Mouse (Mus musculus) mouse trophoblast stem cell (cell line): Measurements from ENCODE around the gene Gm9945.

Experiments used
- in situ Hi-C, 2 experiments: fragments of 300-500 bp; cut with MseI, MboI; formaldehyde crosslinking; loops; 2 replicates in 1 of 2; 3 replicates in 1 of 2; pipeline ENCODE4 v1.15.1; 2025

Gene Gm9945

GRCm38 (mm10) chr11:53493243-53493955 lies 13.4 kb downstream of the Gm9945 start:
- in situ Hi-C loops: no loop called here

GRCm38 (mm10) chr11:53495417-53495816 lies 15.5 kb downstream of the Gm9945 start:
- in situ Hi-C loops: no loop called here

GRCm38 (mm10) chr11:53496946-53497345 lies 17.0 kb downstream of the Gm9945 start:
- in situ Hi-C loops: no loop called here

GRCm38 (mm10) chr11:53500569-53500968 lies 20.6 kb downstream of the Gm9945 start:
- in situ Hi-C loops: no loop called here

DNA sequence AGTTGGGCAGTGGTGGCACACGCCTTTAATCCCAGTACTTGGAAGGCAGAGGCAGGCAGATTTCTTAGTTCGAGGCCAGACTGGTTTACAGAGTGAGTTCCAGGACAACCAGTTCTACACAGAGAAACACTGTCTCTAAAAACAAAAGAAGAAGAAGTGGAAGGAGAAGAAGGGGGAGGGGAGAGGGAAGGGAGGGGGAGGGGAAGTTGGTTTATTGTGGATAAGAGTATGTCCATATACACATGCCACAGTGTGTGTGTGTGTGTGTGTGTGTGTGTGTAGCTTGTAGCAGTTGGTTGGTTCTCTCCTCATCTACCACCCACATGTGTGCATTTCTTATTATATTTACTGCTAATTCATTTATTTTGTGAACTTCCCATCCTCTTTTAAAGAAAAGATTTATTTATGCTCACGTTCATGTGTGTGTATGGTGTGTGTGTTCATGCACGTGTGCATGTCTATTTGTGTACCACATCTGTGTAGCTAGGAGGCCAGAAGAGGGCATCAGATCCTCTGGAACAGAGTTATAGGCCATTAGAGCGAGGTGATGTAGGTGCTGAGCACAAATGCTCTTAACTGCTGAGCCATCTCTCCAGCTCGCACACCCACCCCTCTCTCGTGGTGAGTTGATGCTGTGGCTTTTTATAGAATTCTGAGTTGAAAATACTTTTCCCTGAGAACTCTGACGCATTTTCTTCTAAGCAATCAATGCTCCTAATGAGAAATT lies 22.2 kb downstream of the Gm9945 start:
- in situ Hi-C loops: no loop called here

- in situ Hi-C loops: no loop called here
Measured at GRCm38 (mm10) chr11:53503738-53504137, 23.8 kb downstream of the Gm9945 start.

DNA sequence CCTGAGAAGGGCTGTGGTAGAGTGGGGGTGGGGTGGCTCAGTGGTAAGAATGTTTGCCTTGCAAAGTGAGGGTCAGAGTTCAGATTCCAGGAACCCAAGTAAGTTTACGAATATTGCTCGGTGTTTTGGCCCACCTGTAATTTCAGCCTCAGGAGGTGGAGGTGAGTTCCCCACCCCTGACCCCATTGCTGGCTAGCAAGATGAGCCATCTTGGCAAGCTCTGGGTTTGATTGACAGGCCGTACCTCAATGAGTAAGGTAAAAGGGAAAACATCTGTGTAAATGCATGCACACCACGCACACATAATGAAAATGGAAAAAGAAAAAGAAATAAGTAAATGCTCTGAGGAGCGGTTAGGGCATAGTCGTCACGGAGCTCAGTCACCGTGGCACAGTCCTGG lies 24.4 kb downstream of the Gm9945 start:
- in situ Hi-C loops: no loop called here

- in situ Hi-C loops: no loop called here
Measured at GRCm38 (mm10) chr11:53505026-53505663, 25.2 kb downstream of the Gm9945 start.

GRCm38 (mm10) chr11:53507098-53507805 lies 27.3 kb downstream of the Gm9945 start:
- in situ Hi-C loops: no loop called here

DNA sequence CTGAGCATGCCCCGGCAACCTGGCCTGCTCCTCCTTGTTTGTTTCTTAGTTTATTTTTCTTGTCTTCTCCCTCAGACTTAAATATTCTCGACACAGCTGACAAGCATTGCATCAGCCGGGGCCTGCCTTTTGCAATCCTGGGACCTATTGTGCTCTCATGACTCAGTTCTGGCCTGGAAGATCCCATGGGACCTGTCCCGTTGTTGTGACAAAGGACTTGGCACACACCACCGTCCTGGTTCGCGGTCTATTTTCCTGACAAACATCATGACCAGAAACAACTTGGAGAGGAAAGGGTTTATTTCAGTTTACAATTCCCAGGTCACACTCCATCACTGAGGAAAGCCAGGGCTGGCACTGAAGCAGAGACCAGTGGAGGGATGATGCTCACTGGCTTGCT lies 28.2 kb downstream of the Gm9945 start:
- in situ Hi-C loops: no loop called here

- in situ Hi-C loops: no loop called here
Measured at GRCm38 (mm10) chr11:53508591-53508990, 28.6 kb downstream of the Gm9945 start.

DNA sequence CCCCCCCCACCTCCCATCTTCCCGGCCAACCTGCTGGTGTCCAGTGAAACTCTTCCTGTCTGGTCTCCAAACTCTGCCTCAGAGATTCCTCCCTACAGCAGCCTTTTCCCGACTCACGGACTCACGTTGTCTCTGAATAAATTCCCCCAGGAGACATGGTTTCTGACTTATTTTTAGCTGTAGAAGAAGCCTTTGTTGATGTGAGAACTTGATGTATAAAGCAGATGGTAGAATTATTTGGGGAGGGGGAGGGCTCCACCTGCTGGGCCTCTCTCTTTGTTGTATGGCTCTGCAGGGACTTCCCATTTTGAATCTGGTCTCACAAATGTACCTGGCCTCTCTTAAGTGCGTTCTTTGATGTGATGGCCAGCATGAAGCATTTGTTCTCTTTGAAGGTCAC lies 30.4 kb downstream of the Gm9945 start:
- in situ Hi-C loops: no loop called here

GRCm38 (mm10) chr11:53516775-53517627 lies 37.0 kb downstream of the Gm9945 start:
- in situ Hi-C loops: no loop called here

DNA sequence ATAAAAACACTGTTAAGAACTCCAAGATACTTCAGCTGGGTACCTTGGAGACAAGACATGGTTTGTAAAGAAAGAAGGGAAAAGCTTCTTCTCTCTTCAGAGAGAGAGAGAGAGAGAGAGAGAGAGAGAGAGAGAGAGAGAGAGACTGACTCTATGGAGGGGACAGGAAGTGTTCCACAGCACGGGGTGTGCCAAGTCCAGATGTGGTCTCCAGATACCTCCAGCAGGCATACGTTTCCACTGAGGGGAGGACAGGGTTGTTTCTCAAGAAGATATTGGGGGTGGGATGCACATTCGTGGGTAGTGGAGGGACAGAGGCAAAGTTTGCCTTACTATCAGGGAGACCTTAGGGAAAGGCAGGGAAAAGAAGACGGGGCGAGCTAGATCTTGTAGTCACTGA lies 38.8 kb downstream of the Gm9945 start:
- in situ Hi-C loops: no loop called here

GRCm38 (mm10) chr11:53519207-53520121 lies 39.5 kb downstream of the Gm9945 start, which contains the start of gene Sept8:
Gene Sept8, plus strand, starts transcription at chr11:53519257.
- in situ Hi-C loops: no loop called here

DNA sequence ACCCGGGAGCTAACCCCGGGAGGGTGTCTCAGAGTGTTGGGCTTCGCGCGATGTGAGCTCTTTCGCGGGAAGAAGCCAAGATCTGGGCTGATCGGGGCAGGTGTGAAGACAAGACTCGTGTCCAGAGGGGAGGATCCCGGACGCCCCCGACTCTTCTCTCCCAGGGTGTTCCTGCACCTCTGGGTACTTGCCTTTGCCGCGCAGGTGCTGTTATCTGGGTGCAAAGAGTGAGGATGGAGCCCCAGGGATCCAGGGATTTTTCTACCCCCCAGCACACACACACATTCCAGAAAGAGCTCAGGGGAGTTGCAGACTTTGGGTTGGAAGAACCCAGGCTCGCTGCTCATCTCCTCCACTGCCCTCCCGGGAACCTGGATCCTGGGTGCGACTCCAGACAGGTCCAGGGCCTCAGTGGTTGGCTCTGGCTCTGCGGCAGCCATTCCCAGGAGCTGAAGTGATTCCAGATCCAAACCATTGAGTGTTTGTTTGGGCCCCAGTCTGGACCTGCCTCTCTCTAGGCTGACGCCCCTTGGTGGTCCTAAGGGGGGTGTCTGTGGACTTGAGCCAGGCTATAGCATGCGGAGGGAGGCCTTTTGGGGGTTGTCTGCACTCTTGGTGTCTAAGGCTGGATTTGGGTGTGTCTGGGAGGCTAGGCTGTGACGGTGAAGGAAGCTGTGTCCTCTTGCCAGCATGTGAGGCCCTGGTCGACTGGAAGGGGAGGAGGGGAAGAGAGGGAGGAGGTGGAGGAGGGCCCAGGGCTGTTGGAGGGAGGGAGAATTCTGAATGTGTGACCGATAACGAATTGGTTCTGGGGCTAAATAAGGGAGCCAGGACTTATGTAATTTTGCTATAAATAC lies 40.4 kb downstream of the Gm9945 start:
- in situ Hi-C loops: no loop called here

DNA sequence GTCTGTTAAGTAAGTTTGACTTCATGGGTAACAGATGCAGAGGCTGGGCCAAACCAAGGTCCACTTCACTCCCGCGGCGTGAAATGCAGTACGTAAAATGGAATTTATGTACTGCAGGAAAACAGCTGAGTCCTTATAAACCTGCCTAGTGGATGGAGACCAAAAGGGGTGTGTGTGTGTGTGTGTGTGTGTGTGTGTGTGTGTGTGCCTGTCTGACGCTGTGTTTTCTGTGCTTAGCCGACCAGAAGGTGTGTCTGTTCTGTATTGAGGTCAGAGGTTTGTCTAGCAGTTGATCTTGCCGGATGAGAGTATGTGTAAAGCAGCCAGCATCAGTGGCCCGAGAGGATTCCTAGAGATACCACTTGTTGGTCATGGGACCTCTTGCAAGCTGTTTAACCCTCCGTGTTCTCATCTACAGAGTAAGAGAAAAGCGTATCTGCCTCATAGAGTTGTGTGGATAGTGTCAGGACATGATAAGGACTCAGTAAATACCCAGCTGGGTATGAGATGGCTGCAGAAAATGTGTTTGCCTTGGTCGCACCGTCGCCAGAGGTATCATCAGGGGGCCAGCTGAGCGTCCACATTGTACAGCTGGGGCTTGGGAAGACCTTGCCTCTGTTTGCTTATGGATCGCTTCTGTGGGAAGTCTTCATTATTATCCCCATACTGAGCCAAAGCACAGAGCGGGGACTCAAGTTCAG lies 41.3 kb downstream of the Gm9945 start:
- in situ Hi-C loops: no loop called here

GRCm38 (mm10) chr11:53521821-53522131 lies 41.8 kb downstream of the Gm9945 start:
- in situ Hi-C loops: no loop called here

DNA sequence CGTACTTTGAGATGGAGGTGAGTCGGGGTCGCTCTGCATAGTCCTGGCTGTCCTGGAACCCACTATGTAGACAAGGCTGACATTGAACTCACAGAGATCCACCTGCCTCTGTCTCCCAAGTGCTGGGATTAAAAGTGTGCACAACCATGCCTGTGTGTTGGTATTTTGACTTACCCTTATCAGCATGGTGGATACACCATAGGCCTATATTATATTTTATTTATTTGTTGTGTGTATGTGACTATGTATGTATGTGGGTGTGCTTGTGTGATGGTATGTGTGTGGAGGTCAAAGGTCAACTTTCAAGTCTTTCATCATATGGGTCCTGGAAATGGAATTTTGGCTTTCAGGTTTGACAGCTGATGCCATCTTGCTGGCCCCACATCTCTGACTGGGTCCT lies 42.4 kb downstream of the Gm9945 start:
- in situ Hi-C loops: no loop called here
